Mouse (Mus musculus) lung, postnatal 10 days (tissue): ENCODE measurements at regions not wholly inside any gene's neighbourhood (a gene's known extent, or its start where the extent isn't known, plus 50 kb on each side); places are given as distances from the start of the nearest gene placed in this dataset.

Experiments used
- DNase-seq: peaks from one replicate; pipeline ENCODE4 v3.0.0; 2021

- no peak for DNase-seq
Measured at GRCm38 (mm10) chr10:46905337-46905736, 1327.7 kb downstream of the Hace1 start.

- DNase-seq, result no peak
Measured at GRCm38 (mm10) chr10:46922527-46923200, 1345.0 kb downstream of the Hace1 start.

- DNase-seq, result no peak
Measured at GRCm38 (mm10) chr10:46934311-46934710, 1356.7 kb downstream of the Hace1 start.

GRCm38 (mm10) chr10:46936248-46936970 is 1358.8 kb downstream of the Hace1 start:
- DNase-seq, result no peak

- DNase-seq, result no peak
Measured at GRCm38 (mm10) chr10:46939338-46939737, 1361.7 kb downstream of the Hace1 start.

- no peak for DNase-seq
Measured at GRCm38 (mm10) chr10:46939819-46940218, 1362.2 kb downstream of the Hace1 start.

GRCm38 (mm10) chr10:46952940-46953339 is 1375.3 kb downstream of the Hace1 start:
- DNase-seq, result no peak

GRCm38 (mm10) chr10:46954701-46955100 is 1377.1 kb downstream of the Hace1 start:
- no peak for DNase-seq

- DNase-seq, result no peak
Measured at GRCm38 (mm10) chr10:46980410-46980809, 1402.8 kb downstream of the Hace1 start.

GRCm38 (mm10) chr10:46999701-47000100 is 1422.1 kb downstream of the Hace1 start:
- no peak for DNase-seq

GRCm38 (mm10) chr10:47028765-47029164 is 1451.1 kb downstream of the Hace1 start:
- DNase-seq, result no peak

GRCm38 (mm10) chr10:47054672-47055071 is 1477.0 kb downstream of the Hace1 start:
- no peak for DNase-seq

GRCm38 (mm10) chr10:47102551-47102950 is 1524.9 kb downstream of the Hace1 start:
- DNase-seq, result peak; percentile 1
